Mouse (Mus musculus): ENCODE results near the gene Tnfaip1. TPM values are rescaled to one million over a fixed set of nuclear protein-coding genes. Genes with fewer than 3 reads are reported as not detected.

The Tnfaip1 gene
- polyA plus RNA-seq, 1 experiment from 2014 or later, result 92.4 TPM

DNA sequence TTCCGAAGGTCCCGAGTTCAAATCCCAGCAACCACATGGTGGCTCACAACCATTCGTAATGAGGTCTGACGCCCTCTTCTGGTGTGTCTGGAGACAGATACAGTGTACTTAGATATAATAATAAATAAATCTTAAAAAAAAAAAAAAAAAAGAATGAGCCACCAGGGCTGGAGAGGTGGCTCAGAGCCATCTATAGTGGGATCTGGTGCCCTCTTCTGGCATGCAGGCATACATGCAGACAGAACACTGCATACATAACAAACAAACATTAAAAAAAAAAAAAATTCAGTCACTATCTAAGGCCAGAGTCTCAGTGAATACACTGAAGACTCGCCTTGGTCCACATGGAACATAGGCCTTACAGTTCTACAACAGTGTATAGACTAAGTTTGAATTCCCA lies 27.0 kb downstream of the Tnfaip1 start:
- 87% methylated on average over 5 of the region's 5 CpGs for WGBS
- H3K4me1 ChIP-seq, result peaks cover 19% of the 10 kb centered on the region
- no peaks in the 10 kb centered on the region for H3K27me3 ChIP-seq (ENCODE audit: low read depth, poor library complexity, severe bottlenecking)
- H3K27ac ChIP-seq, result no peak overlapping the region
- DNase-seq (ENCODE audit: low spot score), result no peak
- peaks cover 58% of the 10 kb centered on the region for H3K36me3 ChIP-seq
- no peak overlapping the region for H3K4me3 ChIP-seq
- no peaks in the 10 kb centered on the region for H3K9me3 ChIP-seq (replicated peaks)

DNA sequence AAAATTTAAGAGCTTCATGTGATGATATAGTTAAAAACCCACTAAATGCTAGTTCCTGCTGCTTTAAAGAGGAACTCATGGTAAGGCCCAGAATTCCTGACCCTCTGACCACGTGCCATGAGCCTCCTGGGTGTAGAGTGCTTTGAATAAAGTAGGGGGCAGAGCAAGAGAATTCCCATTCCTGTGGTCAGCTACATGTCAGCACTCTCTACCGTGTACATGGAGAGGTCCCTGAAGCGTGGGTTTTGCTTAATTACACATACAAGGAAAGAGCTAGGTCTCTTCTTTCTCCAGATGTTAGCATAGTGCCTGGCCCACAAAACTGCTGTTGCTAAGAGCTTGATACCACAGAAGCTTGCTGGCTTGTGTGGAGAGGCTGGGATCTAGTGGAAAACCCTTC lies 30.7 kb downstream of the Tnfaip1 start:
- 82% methylated on average over 3 of the region's 3 CpGs for WGBS
- H3K4me1 ChIP-seq, result no peaks in the 10 kb centered on the region
- H3K9me3 ChIP-seq (replicated peaks), result no peaks in the 10 kb centered on the region
- peaks cover 13% of the 10 kb centered on the region for H3K27me3 ChIP-seq (ENCODE audit: low read depth, poor library complexity, severe bottlenecking)
- DNase-seq (ENCODE audit: low spot score), result no peak
- H3K4me3 ChIP-seq, result no peak overlapping the region
- H3K27ac ChIP-seq, result no peak overlapping the region
- peaks cover 52% of the 10 kb centered on the region for H3K36me3 ChIP-seq

GRCm38 (mm10) chr11:78502909-78503650 lies 33.1 kb downstream of the Tnfaip1 start, which contains the start of gene Sebox:
Sebox (plus strand) TSS chr11:78503447.
- 72% methylated on average over 7 of the region's 7 CpGs for WGBS
- DNase-seq (ENCODE audit: low spot score), result no peak
- H3K27me3 ChIP-seq (ENCODE audit: low read depth, poor library complexity, severe bottlenecking), result peaks cover 36% of the 10 kb centered on the region
- H3K36me3 ChIP-seq, result peaks cover 31% of the 10 kb centered on the region
- no peaks in the 10 kb centered on the region for H3K9me3 ChIP-seq (replicated peaks)
- H3K4me3 ChIP-seq, result no peak within 1 kb of the TSS
- H3K27ac ChIP-seq, result no peak within 1 kb of the TSS
- peaks cover 2% of the 10 kb centered on the region for H3K4me1 ChIP-seq

DNA sequence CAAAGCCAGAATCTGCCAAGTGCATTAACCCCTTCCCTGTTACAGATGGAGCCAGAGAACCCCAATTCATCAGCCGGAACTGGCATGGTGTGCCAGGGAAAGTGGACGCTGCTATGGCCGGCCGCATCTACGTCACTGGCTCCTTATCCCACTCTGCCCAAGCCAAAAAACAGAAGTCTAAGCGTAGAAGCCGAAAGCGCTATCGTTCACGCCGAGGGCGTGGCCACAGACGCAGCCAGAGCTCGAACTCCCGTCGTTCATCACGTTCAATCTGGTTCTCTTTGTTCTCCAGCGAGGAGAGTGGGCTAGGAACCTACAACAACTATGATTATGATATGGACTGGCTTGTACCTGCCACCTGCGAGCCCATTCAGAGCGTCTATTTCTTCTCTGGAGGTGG lies 34.6 kb downstream of the Tnfaip1 start:
- peaks cover 16% of the 10 kb centered on the region for H3K4me1 ChIP-seq
- WGBS, result 82% methylated on average over 20 of the region's 20 CpGs
- H3K36me3 ChIP-seq, result peaks cover 17% of the 10 kb centered on the region
- peaks cover 47% of the 10 kb centered on the region for H3K27me3 ChIP-seq (ENCODE audit: low read depth, poor library complexity, severe bottlenecking)
- H3K4me3 ChIP-seq, result no peak overlapping the region
- H3K27ac ChIP-seq, result no peak overlapping the region
- no peaks in the 10 kb centered on the region for H3K9me3 ChIP-seq (replicated peaks)
- no peak for DNase-seq (ENCODE audit: low spot score)

DNA sequence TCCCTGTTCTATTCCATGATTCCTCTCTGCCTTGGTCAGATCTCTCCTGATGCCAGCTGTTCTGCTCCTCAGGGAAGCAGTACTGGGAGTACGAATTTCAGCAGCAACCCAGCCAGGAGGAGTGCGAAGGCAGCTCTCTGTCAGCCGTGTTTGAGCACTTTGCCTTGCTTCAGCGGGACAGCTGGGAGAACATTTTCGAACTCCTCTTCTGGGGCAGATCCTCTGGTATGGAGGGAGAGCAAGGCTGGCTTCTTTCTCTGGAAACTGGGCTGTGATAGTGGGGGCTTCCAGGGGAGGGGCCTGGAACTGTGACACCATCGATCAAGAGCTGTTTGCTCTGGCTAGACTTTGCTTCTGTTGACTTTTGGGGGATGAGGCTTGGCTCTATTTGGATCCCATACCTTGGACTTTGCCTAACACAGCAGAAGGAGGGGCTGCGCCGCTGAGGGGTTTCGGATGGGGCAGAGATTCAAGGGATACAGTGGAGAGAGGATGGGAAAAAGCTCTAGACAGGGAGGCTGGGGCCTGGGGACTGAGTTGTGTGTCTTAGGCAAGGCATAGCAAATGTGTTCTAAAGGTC lies 35.4 kb downstream of the Tnfaip1 start:
- H3K27ac ChIP-seq, result no peak overlapping the region
- peaks cover 16% of the 10 kb centered on the region for H3K4me1 ChIP-seq
- H3K4me3 ChIP-seq, result no peak overlapping the region
- H3K9me3 ChIP-seq (replicated peaks), result no peaks in the 10 kb centered on the region
- peaks cover 8% of the 10 kb centered on the region for H3K36me3 ChIP-seq
- WGBS, result 82% methylated on average over 9 of the region's 9 CpGs
- H3K27me3 ChIP-seq (ENCODE audit: low read depth, poor library complexity, severe bottlenecking), result peaks cover 55% of the 10 kb centered on the region
- no peak for DNase-seq (ENCODE audit: low spot score)

GRCm38 (mm10) chr11:78499543-78499942 lies 36.6 kb downstream of the Tnfaip1 start:
- Histone ChIP-seq H3K4me3 (no peak overlapping the region), H3K4me1 (peaks cover 16% of the 10 kb centered on the region), H3K27ac (no peak overlapping the region), H3K36me3 (no peaks in the 10 kb centered on the region), H3K9me3 (replicated peaks) (no peaks in the 10 kb centered on the region), H3K27me3 (ENCODE audit: low read depth, poor library complexity, severe bottlenecking) (peaks cover 67% of the 10 kb centered on the region)
- no peak for DNase-seq (ENCODE audit: low spot score)
- WGBS, result 50% methylated on average over 16 of the region's 16 CpGs

GRCm38 (mm10) chr11:78499004-78499403 lies 37.1 kb downstream of the Tnfaip1 start, which contains the start of gene Vtn:
Vtn (plus strand) TSS chr11:78499091.
- H3K4me3 ChIP-seq, result peak within 1 kb of the TSS; percentile 76
- WGBS, result 59% methylated on average over 7 of the region's 7 CpGs
- no peaks in the 10 kb centered on the region for H3K36me3 ChIP-seq
- H3K9me3 ChIP-seq (replicated peaks), result no peaks in the 10 kb centered on the region
- H3K27me3 ChIP-seq (ENCODE audit: low read depth, poor library complexity, severe bottlenecking), result peaks cover 72% of the 10 kb centered on the region
- peak within 1 kb of the TSS; percentile 53; the same call in 1 of the 2 replicates for H3K27ac ChIP-seq
- peaks cover 16% of the 10 kb centered on the region for H3K4me1 ChIP-seq
- no peak for DNase-seq (ENCODE audit: low spot score)

DNA sequence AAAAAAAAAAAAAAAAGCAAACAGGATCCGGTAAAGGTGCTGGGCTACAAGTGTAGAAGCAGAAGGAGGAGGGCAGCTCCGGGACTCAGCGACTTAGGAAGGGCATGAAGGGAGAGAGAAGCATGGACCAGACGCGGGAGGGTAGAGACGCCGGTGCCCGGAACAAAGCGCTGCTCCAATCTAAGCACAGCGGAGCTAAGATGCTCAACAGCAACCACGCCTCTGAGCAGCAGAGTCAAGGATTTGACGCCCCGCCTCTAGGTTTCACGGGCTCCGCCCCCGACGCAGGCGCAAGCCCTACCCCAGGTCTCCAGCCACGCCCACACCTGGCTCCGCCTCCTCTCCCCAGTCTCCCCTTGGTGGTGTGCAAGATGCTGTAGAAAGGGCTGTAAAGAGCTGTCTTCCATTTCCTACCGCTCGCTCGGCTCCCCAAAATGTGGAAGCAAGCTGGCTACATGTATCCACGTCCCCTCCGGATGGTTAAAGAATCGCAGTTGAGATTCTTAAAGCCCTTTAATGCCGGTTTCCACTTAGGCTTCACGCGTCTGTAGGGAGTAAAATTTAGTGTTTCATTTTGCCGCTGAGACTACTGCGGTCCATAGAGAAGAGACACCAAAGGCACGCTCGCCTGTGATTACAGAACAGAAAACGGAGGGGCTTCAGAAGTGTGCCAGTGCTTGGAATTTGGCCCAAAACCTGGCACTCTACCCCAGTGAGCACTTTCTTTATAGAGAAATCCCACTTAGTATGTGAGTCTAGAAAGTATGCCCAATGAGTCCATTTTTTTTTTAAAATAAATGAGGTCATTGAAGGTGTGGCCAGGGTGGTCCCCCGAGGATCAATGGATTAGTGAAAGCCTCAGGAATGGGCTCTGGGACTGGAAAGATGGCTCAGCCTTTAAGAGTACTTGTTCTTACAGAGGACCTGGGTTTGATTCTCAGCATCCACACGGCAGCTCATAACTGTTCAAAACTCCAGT lies 38.3 kb downstream of the Tnfaip1 start, which contains the start of gene Sarm1:
Gene Sarm1 (minus strand): TSS at position 211 of the 979 bp plus-strand sequence.
- 4% methylated on average over 36 of the region's 36 CpGs for WGBS
- H3K36me3 ChIP-seq, result no peaks in the 10 kb centered on the region
- H3K4me3 ChIP-seq, result peak within 1 kb of the TSS; percentile 76
- peak; percentile 94 for DNase-seq (ENCODE audit: low spot score)
- no peaks in the 10 kb centered on the region for H3K9me3 ChIP-seq (replicated peaks)
- H3K4me1 ChIP-seq, result peaks cover 16% of the 10 kb centered on the region
- peak within 1 kb of the TSS; percentile 53; the same call in 1 of the 2 replicates for H3K27ac ChIP-seq
- H3K27me3 ChIP-seq (ENCODE audit: low read depth, poor library complexity, severe bottlenecking), result peaks cover 80% of the 10 kb centered on the region

DNA sequence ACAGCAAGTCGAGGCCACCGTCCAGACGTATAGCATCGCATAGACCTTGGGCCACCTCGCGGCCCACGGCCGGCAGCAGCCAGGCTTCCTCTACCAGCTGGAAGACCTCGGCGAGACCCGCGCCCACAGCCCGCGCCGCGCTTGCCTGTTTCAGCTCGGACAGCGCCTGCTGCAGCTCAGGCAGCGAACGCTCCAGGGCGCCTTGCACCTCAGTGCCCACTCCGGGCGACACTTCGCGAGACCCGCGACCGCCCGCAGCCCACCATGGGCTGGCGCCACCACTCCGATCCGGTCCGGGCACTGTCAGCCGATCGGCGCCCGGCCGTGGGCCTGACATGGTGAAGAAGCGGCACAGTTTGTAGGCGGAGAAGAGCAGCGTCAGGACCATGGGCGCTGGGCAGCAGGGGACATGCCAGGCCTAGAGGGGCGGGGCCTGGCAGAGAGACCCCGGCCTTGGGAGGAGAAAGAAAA lies 39.0 kb downstream of the Tnfaip1 start:
- no peaks in the 10 kb centered on the region for H3K9me3 ChIP-seq (replicated peaks)
- H3K36me3 ChIP-seq, result no peaks in the 10 kb centered on the region
- peaks cover 87% of the 10 kb centered on the region for H3K27me3 ChIP-seq (ENCODE audit: low read depth, poor library complexity, severe bottlenecking)
- peak; percentile 62 for DNase-seq (ENCODE audit: low spot score)
- H3K4me3 ChIP-seq, result peak overlapping the region; percentile 76
- WGBS, result 2% methylated on average over 44 of the region's 44 CpGs
- H3K27ac ChIP-seq, result 0 out of 2 replicates have a peak overlapping the region, but pooled peaks have one; percentile 30
- peaks cover 16% of the 10 kb centered on the region for H3K4me1 ChIP-seq

DNA sequence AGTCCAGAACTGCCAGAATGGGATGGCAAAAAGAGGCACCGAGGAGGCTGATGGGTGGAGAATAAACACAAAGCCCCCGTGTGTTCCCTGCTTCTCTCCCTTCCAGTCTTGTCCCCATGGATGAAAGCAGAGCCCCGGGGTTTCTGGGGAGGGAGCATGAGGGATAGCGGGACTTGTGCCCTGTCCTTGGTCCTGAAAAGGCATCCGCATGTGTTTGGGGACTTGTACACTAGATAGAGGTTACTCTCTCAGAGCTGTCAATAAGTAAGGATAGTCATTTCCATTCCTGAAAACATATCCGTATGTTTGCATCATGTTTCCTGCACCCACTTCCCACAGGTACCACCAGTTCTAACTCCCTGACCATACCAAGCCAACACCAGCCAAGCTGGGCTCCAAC lies 40.2 kb downstream of the Tnfaip1 start:
- WGBS, result 7% methylated on average over 6 of the region's 6 CpGs
- no peaks in the 10 kb centered on the region for H3K9me3 ChIP-seq (replicated peaks)
- H3K4me1 ChIP-seq, result peaks cover 18% of the 10 kb centered on the region
- no peak overlapping the region for H3K27ac ChIP-seq
- no peaks in the 10 kb centered on the region for H3K36me3 ChIP-seq
- DNase-seq (ENCODE audit: low spot score), result peak; percentile 78
- peaks cover 91% of the 10 kb centered on the region for H3K27me3 ChIP-seq (ENCODE audit: low read depth, poor library complexity, severe bottlenecking)
- H3K4me3 ChIP-seq, result no peak overlapping the region

DNA sequence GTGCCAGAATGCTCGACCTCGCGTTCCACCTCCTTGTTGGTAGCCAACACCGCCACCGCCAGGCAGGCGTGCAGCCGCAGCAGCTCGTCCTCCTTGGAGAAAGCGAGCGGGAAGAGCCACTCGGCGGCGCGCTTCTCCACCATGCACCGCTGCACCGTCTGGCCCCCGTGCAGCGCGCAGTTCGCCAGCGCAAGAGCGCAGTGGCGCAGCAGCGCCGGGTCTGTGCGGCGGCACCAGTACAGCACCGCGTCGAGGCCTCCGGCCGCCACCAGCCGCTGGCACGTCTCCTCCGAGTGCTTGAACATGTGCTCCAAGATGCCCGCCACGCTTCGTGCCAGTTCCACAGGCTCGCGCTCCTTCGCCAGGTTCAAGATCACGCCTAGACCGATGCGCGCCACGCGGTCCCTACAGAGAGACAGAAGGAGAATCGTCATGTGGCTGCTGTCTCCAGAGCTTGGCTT lies 45.3 kb downstream of the Tnfaip1 start:
- DNase-seq (ENCODE audit: low spot score), result peak; percentile 68
- no peaks in the 10 kb centered on the region for H3K9me3 ChIP-seq (replicated peaks)
- H3K27ac ChIP-seq, result 0 out of 2 replicates have a peak overlapping the region, but pooled peaks have one; percentile 25
- H3K4me1 ChIP-seq, result peaks cover 8% of the 10 kb centered on the region
- peak overlapping the region; percentile 40 for H3K4me3 ChIP-seq
- 6% methylated on average over 48 of the region's 48 CpGs for WGBS
- no peaks in the 10 kb centered on the region for H3K36me3 ChIP-seq
- peaks cover 96% of the 10 kb centered on the region for H3K27me3 ChIP-seq (ENCODE audit: low read depth, poor library complexity, severe bottlenecking)

GRCm38 (mm10) chr11:78488168-78488567 lies 48.0 kb downstream of the Tnfaip1 start:
- Histone ChIP-seq H3K36me3 (no peaks in the 10 kb centered on the region), H3K27me3 (ENCODE audit: low read depth, poor library complexity, severe bottlenecking) (peaks cover 95% of the 10 kb centered on the region), H3K27ac (no peak overlapping the region), H3K9me3 (replicated peaks) (no peaks in the 10 kb centered on the region), H3K4me3 (no peak overlapping the region), H3K4me1 (peaks cover 8% of the 10 kb centered on the region)
- DNase-seq (ENCODE audit: low spot score), result peak; percentile 85
- WGBS, result 7% methylated on average over 8 of the region's 8 CpGs

All from limb, embryonic 10.5 days (tissue).